In the genomic region with DNA sequence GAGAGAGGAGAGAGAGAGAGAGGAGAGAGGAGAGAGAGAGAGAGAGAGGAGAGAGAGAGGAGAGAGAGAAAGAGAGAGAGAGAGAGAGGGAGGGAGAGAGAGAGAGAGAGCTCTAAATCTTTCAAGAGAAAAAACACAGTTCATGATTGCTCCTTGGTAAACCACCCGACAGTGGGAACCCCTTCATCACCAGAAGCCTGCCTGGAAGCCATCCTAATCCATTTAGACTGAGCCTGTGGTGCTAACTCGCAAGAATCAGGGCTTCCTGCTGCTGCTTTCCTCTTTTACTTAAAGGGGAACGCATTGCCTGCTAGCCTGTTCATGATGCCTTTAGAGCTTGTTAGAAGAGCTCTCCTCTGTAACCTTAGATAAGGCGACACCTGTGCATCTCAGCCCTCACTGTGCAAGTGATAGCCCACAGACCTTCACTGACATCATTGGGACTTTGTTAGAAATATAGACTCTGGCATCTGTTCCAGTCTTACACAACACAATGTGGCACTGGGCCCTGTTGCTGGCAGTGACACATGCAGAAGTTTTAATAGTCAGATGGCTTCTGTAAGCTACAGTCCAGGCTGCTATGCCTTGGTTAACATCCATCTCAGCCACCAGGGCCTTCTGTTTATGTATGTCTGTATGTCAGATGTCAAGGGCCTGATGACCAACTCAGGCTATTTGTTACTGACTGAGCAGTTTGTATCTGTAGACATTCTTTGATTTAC, we compare ENCODE assay signal across 14 mouse cellular contexts. TPM values are rescaled to one million over a fixed set of nuclear protein-coding genes. Genes with fewer than 3 reads are reported as not detected.
A peak's percentile ranks its signal among the peaks of the same experiment; 100 is the strongest.
DNase-seq lines count a peak whose midpoint lies in the region; ATAC-seq and TF ChIP-seq lines count a peak whose summit lies in the region.
"Had no signal": no experiment of that assay in that cellular context is flagged by ENCODE, and none has a peak within 500 bp of the region (broad histone marks: within the 10 kb centered on the region; RNA-seq: fewer than 3 reads in every experiment).

No protein-coding gene starts in this region.

- H3K9me3 ChIP-seq in hindbrain, postnatal 0 days (ENCODE audit: low read length), result no peaks in the 10 kb centered on the region
- H3K9me3 ChIP-seq in hindbrain, embryonic 11.5 days (ENCODE audit: control insufficient read depth, low read length), result no peaks in the 10 kb centered on the region
- H3K9me3 ChIP-seq in lung, postnatal 0 days (ENCODE audit: low read length), result no peaks in the 10 kb centered on the region
- H3K9me3 ChIP-seq: heart, embryonic 13.5 days had no signal

- TF ChIP-seq EP300 in lung, postnatal 0 days (IDR thresholded peaks at IDR 0.05), result no peak

- intact Hi-C loops in left cerebral cortex, adult 2 months (cut with DNase I), result no loop called here

- H3K27me3 ChIP-seq in hindbrain, postnatal 0 days (ENCODE audit: insufficient read depth, low read length), result no peaks in the 10 kb centered on the region
- no peaks in the 10 kb centered on the region for H3K27me3 ChIP-seq in hindbrain, embryonic 11.5 days (ENCODE audit: control insufficient read depth, insufficient read depth, low read length)
- H3K27me3 ChIP-seq in lung, postnatal 0 days (replicated peaks; ENCODE audit: insufficient read depth, low read length), result no peaks in the 10 kb centered on the region

- H3K4me1 ChIP-seq in hindbrain, postnatal 0 days (ENCODE audit: insufficient read depth, low read length), result no peaks in the 10 kb centered on the region; the same call in 1 of the 2 replicates
- no peaks in the 10 kb centered on the region for H3K4me1 ChIP-seq in hindbrain, embryonic 11.5 days (replicated peaks; ENCODE audit: control insufficient read depth, insufficient read depth, low read length)
- H3K4me1 ChIP-seq in lung, postnatal 0 days (ENCODE audit: insufficient read depth, low read depth, low read length), result no peaks in the 10 kb centered on the region
- no peaks in the 10 kb centered on the region; the same call in 1 of the 2 replicates for H3K4me1 ChIP-seq in lung, adult 2 months (ENCODE audit: control insufficient read depth, insufficient read depth, low read length)

- no peak for TF ChIP-seq POLR2A in lung, adult 2 months (IDR thresholded peaks at IDR 0.05; ENCODE audit: borderline replicate concordance, extremely low read depth, low read depth, low read length)

- no peaks in the 10 kb centered on the region for H3K36me3 ChIP-seq in hindbrain, postnatal 0 days (ENCODE audit: insufficient read depth, low read length)
- H3K36me3 ChIP-seq in hindbrain, embryonic 11.5 days (ENCODE audit: control insufficient read depth, insufficient read depth, low read length), result no peaks in the 10 kb centered on the region
- no peaks in the 10 kb centered on the region for H3K36me3 ChIP-seq in lung, postnatal 0 days (ENCODE audit: insufficient read depth, low read length)
- H3K36me3 ChIP-seq: heart, embryonic 13.5 days had no signal

- H3K9ac ChIP-seq in hindbrain, postnatal 0 days (replicated peaks; ENCODE audit: low read length), result no peak overlapping the region
- no peak overlapping the region for H3K9ac ChIP-seq in hindbrain, embryonic 11.5 days (ENCODE audit: low read depth, low read length)
- no peak overlapping the region for H3K9ac ChIP-seq in lung, postnatal 0 days (replicated peaks; ENCODE audit: low read depth)
- H3K9ac ChIP-seq: heart, embryonic 13.5 days had no signal

- peak; percentile 34 to 48 for DNase-seq in cerebellum, postnatal 10 days
- DNase-seq in cerebellum, adult 18-20 months, result no peak
- peak; percentile 31 for DNase-seq in hindbrain, postnatal 0 days (ENCODE audit: low spot score)
- DNase-seq in hindbrain, embryonic 11.5 days (ENCODE audit: low spot score), result no peak
- DNase-seq in lung, postnatal 0 days (ENCODE audit: low spot score), result peak; percentile 27
- no peak for DNase-seq in lung, adult 2 months
- DNase-seq in layer of hippocampus, postnatal 10 days (ENCODE audit: low spot score in 2 of 2), result peak; percentile 16 to 27
- no peak for DNase-seq in left cerebral cortex, adult 2 months (ENCODE audit: extremely low spot score in 1 of 2, low spot score in 2 of 2)
- DNase-seq: B cell, adult 2 months; cerebellum, adult 9-10 months; right cerebral cortex, adult 18-20 months had no signal

- 34% methylated on average over 4 of the region's 4 CpGs for WGBS in hindbrain, postnatal 0 days
- WGBS in hindbrain, embryonic 11.5 days, result 36% methylated on average over 4 of the region's 4 CpGs
- WGBS in lung, postnatal 0 days, result 35% methylated on average over 4 of the region's 4 CpGs
- 49% methylated on average over 4 of the region's 4 CpGs for WGBS in lung, adult 2 months

- H3K4me3 ChIP-seq in hindbrain, postnatal 0 days (ENCODE audit: low read length), result no peak overlapping the region
- no peak overlapping the region for H3K4me3 ChIP-seq in hindbrain, embryonic 11.5 days (ENCODE audit: low read depth, low read length)
- H3K4me3 ChIP-seq in lung, postnatal 0 days (ENCODE audit: low read depth, low read length), result no peak overlapping the region
- no peak overlapping the region for H3K4me3 ChIP-seq in lung, adult 2 months (replicated peaks; ENCODE audit: extremely low read depth, low read depth, low read length)
- H3K4me3 ChIP-seq in left cerebral cortex, adult 2 months, result no peak overlapping the region
- H3K4me3 ChIP-seq: heart, embryonic 13.5 days had no signal

- H3K4me2 ChIP-seq in hindbrain, postnatal 0 days (ENCODE audit: low read depth, low read length), result no peak overlapping the region
- no peak overlapping the region for H3K4me2 ChIP-seq in hindbrain, embryonic 11.5 days (replicated peaks; ENCODE audit: low read depth, low read length)
- H3K4me2 ChIP-seq in lung, postnatal 0 days (replicated peaks; ENCODE audit: low read depth, low read length), result no peak overlapping the region
- H3K4me2 ChIP-seq: heart, embryonic 13.5 days had no signal

- H3K27ac ChIP-seq in hindbrain, postnatal 0 days, result no peak overlapping the region
- no peak overlapping the region for H3K27ac ChIP-seq in hindbrain, embryonic 11.5 days (ENCODE audit: low read depth, low read length)
- no peak overlapping the region for H3K27ac ChIP-seq in lung, postnatal 0 days (ENCODE audit: low read length)
- H3K27ac ChIP-seq in left cerebral cortex, adult 2 months, result no peak overlapping the region
- H3K27ac ChIP-seq: heart, embryonic 13.5 days had no signal

- no peak for ATAC-seq in hindbrain, postnatal 0 days
- ATAC-seq in hindbrain, embryonic 11.5 days (ENCODE audit: low FRiP score), result no peak
- peak; percentile 52 for ATAC-seq in lung, postnatal 0 days

- no peak for TF ChIP-seq CTCF in hindbrain, postnatal 0 days (IDR thresholded peaks at IDR 0.05; ENCODE audit: low read depth)
- TF ChIP-seq CTCF in lung, postnatal 0 days (IDR thresholded peaks at IDR 0.05), result no peak
- TF ChIP-seq CTCF in lung, adult 2 months (IDR thresholded peaks at IDR 0.05; ENCODE audit: insufficient read depth, low read length), result no peak
- TF ChIP-seq CTCF in left cerebral cortex, adult 2 months (IDR thresholded peaks at IDR 0.05), result no peak

RNA-seq across cellular contexts. Expression of gene Pamr1, which starts 8.2 kb away (rescaled TPM):
- 13.2 and 16.0 TPM in 2 replicates for total RNA-seq in hindbrain, postnatal 0 days (2014; rRNA removed)
- 11.4 and 12.9 TPM in 2 replicates for polyA plus RNA-seq in hindbrain, postnatal 0 days (2015; fragmentation: Nextera tagmentation; extraction: Ambion mirVana)
- polyA plus RNA-seq in hindbrain, embryonic 11.5 days (2014; fragmentation: Nextera tagmentation; extraction: Ambion mirVana), result 0.38 and 1.8 TPM in 2 replicates
- 44.2 and 45.5 TPM in 2 replicates for polyA plus RNA-seq in lung, postnatal 0 days (2015; fragmentation: Nextera tagmentation; extraction: Ambion mirVana)
- polyA plus RNA-seq in lung, adult 2 months (2012; rRNA removed), result 13.4 and 14.6 TPM in 2 replicates
- 10 to 100 TPM; 11.1 to 13.3 TPM for total RNA-seq in layer of hippocampus, postnatal 10 days (2021)
- total RNA-seq in left cerebral cortex, adult 2 months (2021), result 10 to 100 TPM; 40.5 to 51.1 TPM
- total RNA-seq: hematopoietic stem cell, adult 5-6 weeks; megakaryocyte, adult 5-6 weeks had no signal

Comparison
In these comparisons a context has a peak if more than half of its experiments do, and no peak if none do; other contexts are left out.
1. DNase-seq: peak in cerebellum, postnatal 10 days (2 of 2), hindbrain, postnatal 0 days (single experiment), lung, postnatal 0 days (single experiment) and layer of hippocampus, postnatal 10 days (2 of 2); none in cerebellum, adult 18-20 months (0 of 2), hindbrain, embryonic 11.5 days (single experiment), lung, adult 2 months (single experiment) and left cerebral cortex, adult 2 months (0 of 2).